Mouse (Mus musculus) heart, embryonic 14.5 days (tissue): ENCODE results near the gene Mapre3. TPM values are rescaled to one million over a fixed set of nuclear protein-coding genes. Genes with fewer than 3 reads are reported as not detected.

Experiments used
- ATAC-seq: fragments of 200-750 bp; cut with Nextera tagmentation; 2 replicates; pipeline ENCODE4 v1.8.0; 2017; ENCODE audit warnings: low read depth, moderate TSS enrichment; ENCODE audit not compliant: insufficient number of reproducible peaks, insufficient read depth, low FRiP score
- H3K27ac ChIP-seq, 2 experiments: fragments of 200-500 bp in 1 of 2; fragments of 300-500 bp in 1 of 2; sonication (generic) in 1 of 2; replicated peaks in 1 of 2; 2 replicates each; pipeline ENCODE4 v1.5.1; 2012 to 2014; ENCODE audit warnings: low read depth in 2 of 2, low read length in 2 of 2, control low read depth in 1 of 2, mild to moderate bottlenecking in 1 of 2, mixed read lengths in 1 of 2; ENCODE audit not compliant: control insufficient read depth in 1 of 2, insufficient read depth in 1 of 2
- H3K27me3 ChIP-seq: fragments of 300-500 bp; sonication (generic); 2 replicates; pipeline ENCODE4 v1.6.1; 2014; ENCODE audit warnings: mild to moderate bottlenecking, low read length, control low read depth; ENCODE audit not compliant: control insufficient read depth, insufficient read depth
- H3K36me3 ChIP-seq: fragments of 300-500 bp; sonication (generic); 2 replicates; pipeline ENCODE4 v1.6.1; 2014; ENCODE audit warnings: mild to moderate bottlenecking, control low read depth, low read length, mixed read lengths; ENCODE audit not compliant: control insufficient read depth, insufficient read depth
- H3K4me1 ChIP-seq, 2 experiments: fragments of 200-500 bp in 1 of 2; fragments of 300-500 bp in 1 of 2; sonication (generic) in 1 of 2; 2 replicates each; pipeline ENCODE4 v1.6.1; 2012 to 2014; ENCODE audit warnings: low read length in 2 of 2, control low read depth in 1 of 2, mixed read lengths in 1 of 2; ENCODE audit not compliant: control insufficient read depth in 2 of 2, insufficient read depth in 2 of 2
- H3K4me2 ChIP-seq: fragments of 300-500 bp; sonication (generic); 2 replicates; pipeline ENCODE4 v1.6.1; 2014; ENCODE audit warnings: mild to moderate bottlenecking, low read length
- H3K4me3 ChIP-seq, 2 experiments: fragments of 200-500 bp in 1 of 2; fragments of 300-500 bp in 1 of 2; sonication (generic) in 1 of 2; 2 replicates each; pipeline ENCODE4 v1.5.1; 2012 to 2014; ENCODE audit warnings: low read length in 2 of 2, mild to moderate bottlenecking in 2 of 2, control low read depth in 1 of 2, low read depth in 1 of 2, moderate library complexity in 1 of 2; ENCODE audit not compliant: control insufficient read depth in 1 of 2, insufficient read depth in 1 of 2
- H3K9ac ChIP-seq: fragments of 300-500 bp; sonication (generic); 2 replicates; pipeline ENCODE4 v1.6.1; 2014; ENCODE audit warnings: mild to moderate bottlenecking, low read length
- H3K9me3 ChIP-seq: fragments of 300-500 bp; sonication (generic); 2 replicates; pipeline ENCODE4 v1.6.1; 2016; ENCODE audit warnings: low read length, control low read depth; ENCODE audit not compliant: control insufficient read depth
- WGBS: fragments of 180-500 bp; shearing (Covaris S2); extraction: QIAGEN DNeasy Blood & Tissue Kit; methylation state at CpG from one replicate; pipeline ENCODE4 v1.1.7; 2014; 5-methylcytosine and 5-hydroxymethylcytosine counted together
- polyA plus RNA-seq: library from polyadenylated mRNA; unstranded; fragments of >200 nt; fragmentation: Nextera tagmentation; extraction: Ambion mirVana; gene quantifications from 2 replicates; pipeline ENCODE4 v1.2.1, GENCODE M21; 2014

The Mapre3 gene
- polyA plus RNA-seq, 1 experiment from 2014 or later: 18.4 TPM

DNA sequence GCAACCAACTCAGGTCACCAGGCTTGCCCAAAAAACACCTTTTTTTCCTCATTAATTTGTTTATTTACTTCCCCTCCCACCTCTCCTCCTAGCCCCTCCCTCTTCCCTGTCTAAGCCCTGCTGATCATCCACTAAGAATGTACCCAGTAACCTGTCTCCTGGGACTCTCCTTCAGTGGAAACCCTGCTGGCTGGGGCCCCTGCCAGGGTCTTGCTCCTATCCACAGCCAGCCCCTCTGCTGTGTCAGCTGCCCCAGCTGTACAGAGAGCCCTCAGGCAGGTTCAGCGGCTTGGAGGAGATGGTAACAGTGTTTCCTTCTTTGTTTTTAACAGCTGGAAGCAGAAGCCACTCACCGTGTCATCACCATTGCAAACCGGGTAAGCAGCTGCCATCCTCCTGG, 33.3 kb upstream of the Mapre3 start:
- Histone ChIP-seq H3K9me3 (no peaks in the 10 kb centered on the region), H3K27ac (no peak overlapping the region), H3K27me3 (no peaks in the 10 kb centered on the region), H3K4me3 (no peak overlapping the region), H3K4me1 (peaks cover 10 to 12% of the 10 kb centered on the region in 2 experiments), H3K4me2 (no peak overlapping the region), H3K9ac (peak overlapping the region; percentile 38; the same call in 1 of the 2 replicates), H3K36me3 (no peaks in the 10 kb centered on the region)
- 77% methylated on average over 3 of the region's 3 CpGs for WGBS
- no peak for ATAC-seq

DNA sequence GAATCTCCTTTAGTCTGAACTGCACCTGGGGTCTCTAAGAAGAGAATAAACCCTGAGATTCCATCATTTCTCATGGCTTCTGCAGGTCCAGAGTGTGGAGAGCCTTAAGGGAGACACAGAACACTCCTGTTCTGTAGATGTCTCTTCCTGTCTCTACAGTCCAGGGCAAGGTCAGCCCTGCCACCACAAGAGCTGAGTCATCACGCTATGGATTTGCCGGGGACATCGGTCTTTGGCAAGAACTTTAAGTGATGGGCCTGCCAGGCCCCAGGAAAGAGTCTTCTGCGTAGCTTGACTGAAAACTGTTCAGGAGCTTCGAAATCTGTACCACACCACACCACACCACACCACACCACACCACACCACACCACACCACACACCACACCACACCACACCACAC, 27.1 kb upstream of the Mapre3 start:
- ATAC-seq: no peak

DNA sequence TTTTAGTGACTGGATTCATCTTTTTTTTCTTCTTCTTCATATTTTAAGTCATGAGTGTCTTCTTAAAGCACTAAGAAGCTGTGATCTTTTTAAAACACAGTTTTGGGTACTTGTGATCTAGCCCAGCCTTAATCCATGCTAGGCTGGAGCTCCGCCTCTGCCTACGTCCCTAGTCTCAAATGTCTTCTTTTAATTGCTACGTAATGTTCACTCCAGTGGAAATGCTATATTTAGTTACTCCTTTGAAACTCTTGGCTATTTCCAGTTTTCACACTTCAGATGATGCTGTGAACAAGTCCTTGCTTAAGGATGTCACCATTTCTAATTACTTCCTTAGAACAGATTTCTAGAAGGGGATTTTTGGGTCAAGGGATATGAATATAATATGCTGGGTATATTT, 24.4 kb upstream of the Mapre3 start:
- no peak overlapping the region for H3K27ac ChIP-seq
- H3K27me3 ChIP-seq: no peaks in the 10 kb centered on the region; the same call in 1 of the 2 replicates
- no peaks in the 10 kb centered on the region for H3K9me3 ChIP-seq
- H3K4me3 ChIP-seq: no peak overlapping the region
- WGBS: 59% methylated on average over 3 of the region's 3 CpGs
- no peaks in the 10 kb centered on the region; a peak in 1 of 4 replicates for H3K4me1 ChIP-seq
- H3K36me3 ChIP-seq: no peaks in the 10 kb centered on the region
- no peak overlapping the region for H3K9ac ChIP-seq
- ATAC-seq: no peak
- H3K4me2 ChIP-seq: no peak overlapping the region

More for the DNA sequence above, 27.1 kb upstream of the Mapre3 start:
- Histone ChIP-seq H3K9me3 (no peaks in the 10 kb centered on the region), H3K27ac (no peak overlapping the region), H3K4me3 (no peak overlapping the region), H3K9ac (no peak overlapping the region), H3K4me1 (no peaks in the 10 kb centered on the region), H3K27me3 (no peaks in the 10 kb centered on the region; the same call in 1 of the 2 replicates), H3K36me3 (no peaks in the 10 kb centered on the region), H3K4me2 (no peak overlapping the region)
- WGBS: 81% methylated on average over 5 of the region's 5 CpGs

DNA sequence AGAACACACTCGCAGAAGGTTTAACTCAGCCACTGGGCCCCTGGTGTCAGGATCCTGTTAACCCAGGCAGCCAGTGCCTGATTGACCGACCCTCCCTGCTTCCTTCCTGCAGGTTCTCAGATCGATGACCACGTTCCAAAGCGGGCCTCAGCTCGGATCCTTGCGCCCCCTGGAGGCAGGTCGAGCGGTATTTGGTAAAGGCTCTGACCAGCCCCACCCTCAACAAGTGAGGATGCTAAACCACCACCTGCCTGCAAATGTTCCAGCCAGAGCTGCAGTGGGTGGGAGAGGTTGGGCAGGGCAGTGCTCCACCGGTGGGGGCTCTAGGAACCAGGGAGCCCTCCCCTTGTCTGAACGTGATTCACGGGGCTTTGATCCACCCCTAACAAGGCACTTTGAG, 18.3 kb upstream of the Mapre3 start:
- no peaks in the 10 kb centered on the region for H3K36me3 ChIP-seq
- no peak for ATAC-seq
- H3K27ac ChIP-seq: no peak overlapping the region
- 13% methylated on average over 12 of the region's 12 CpGs for WGBS
- H3K9me3 ChIP-seq: no peaks in the 10 kb centered on the region
- peaks cover 0 to 4% of the 10 kb centered on the region in 2 experiments; a peak in 1 of 4 replicates for H3K4me1 ChIP-seq
- no peak overlapping the region for H3K9ac ChIP-seq
- peaks cover 9% of the 10 kb centered on the region; the same call in 1 of the 2 replicates for H3K27me3 ChIP-seq
- H3K4me3 ChIP-seq: no peak overlapping the region
- peak overlapping the region; percentile 48 for H3K4me2 ChIP-seq

DNA sequence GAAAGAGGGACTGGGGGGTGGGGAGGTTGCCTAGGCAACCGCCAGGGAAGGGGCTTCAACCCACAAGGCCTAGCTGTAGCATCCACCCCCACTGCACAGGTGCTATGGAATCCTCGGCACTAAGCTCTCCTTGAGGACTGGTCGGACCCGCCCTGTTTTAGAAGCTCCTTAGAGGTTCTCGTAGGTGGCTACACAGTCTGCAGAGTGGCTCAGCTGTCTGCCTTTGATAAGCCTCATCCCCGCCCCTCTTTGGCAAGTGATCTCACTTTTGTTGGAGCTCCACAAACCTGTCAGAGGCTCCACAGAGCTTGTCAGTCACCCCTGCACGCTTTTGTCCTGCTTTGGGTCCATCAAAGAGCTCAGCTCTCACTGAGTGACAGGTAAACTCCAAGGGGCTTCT, 17.0 kb upstream of the Mapre3 start:
- H3K27me3 ChIP-seq: peaks cover 11% of the 10 kb centered on the region; the same call in 1 of the 2 replicates
- no peak overlapping the region for H3K27ac ChIP-seq
- no peaks in the 10 kb centered on the region for H3K36me3 ChIP-seq
- H3K4me2 ChIP-seq: no peak overlapping the region
- ATAC-seq: no peak
- H3K4me3 ChIP-seq: no peak overlapping the region
- no peak overlapping the region for H3K9ac ChIP-seq
- H3K4me1 ChIP-seq: peaks cover 0 to 4% of the 10 kb centered on the region in 2 experiments; a peak in 1 of 4 replicates
- 51% methylated on average over 7 of the region's 7 CpGs for WGBS
- no peaks in the 10 kb centered on the region for H3K9me3 ChIP-seq

DNA sequence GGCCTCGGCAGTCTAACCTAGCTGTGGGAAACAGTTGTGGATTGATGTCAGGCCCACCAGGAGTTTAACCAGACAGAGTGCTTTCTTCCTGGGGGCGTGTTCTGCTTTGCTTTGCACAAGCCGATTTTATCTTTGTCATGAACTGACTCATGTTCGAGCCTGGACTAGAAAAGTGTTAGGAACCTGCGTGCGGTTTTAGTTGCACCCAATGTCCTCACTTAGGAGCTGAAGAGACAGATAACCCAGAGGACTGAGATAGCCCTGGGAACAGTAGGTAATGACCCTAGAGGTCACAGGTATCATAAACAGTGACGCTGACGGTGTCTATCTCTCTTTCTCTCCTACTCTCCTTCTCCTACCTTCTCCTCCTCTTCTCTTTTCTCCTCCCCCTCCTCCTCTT, 16.5 kb upstream of the Mapre3 start:
- no peak overlapping the region for H3K9ac ChIP-seq
- H3K36me3 ChIP-seq: no peaks in the 10 kb centered on the region
- 48% methylated on average over 8 of the region's 8 CpGs for WGBS
- ATAC-seq: no peak
- H3K4me3 ChIP-seq: no peak overlapping the region
- peaks cover 12% of the 10 kb centered on the region; the same call in 1 of the 2 replicates for H3K27me3 ChIP-seq
- no peak overlapping the region for H3K4me2 ChIP-seq
- H3K9me3 ChIP-seq: no peaks in the 10 kb centered on the region
- no peak overlapping the region for H3K27ac ChIP-seq
- peaks cover 0 to 4% of the 10 kb centered on the region in 2 experiments; a peak in 1 of 4 replicates for H3K4me1 ChIP-seq

DNA sequence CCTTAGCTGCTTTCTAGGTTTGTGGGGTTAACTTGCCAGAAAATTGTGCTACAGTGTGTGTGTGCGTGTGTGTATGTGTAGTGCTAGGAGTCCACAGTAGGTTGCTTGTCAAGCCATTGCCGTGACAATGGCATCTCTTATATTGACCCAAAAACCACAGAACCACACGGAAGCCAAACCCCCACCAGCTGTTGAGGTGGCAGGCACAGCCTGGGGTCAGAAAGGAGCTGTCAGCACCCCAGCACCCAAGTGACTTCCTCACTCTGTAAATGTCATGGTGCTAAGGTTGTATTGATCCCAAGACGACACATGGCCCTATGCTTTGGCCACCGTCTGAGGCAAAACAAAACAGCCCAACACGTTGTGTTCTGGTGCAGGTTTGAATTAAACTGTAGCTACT, 15.5 kb upstream of the Mapre3 start:
- ATAC-seq: no peak
- 69% methylated on average over 6 of the region's 6 CpGs for WGBS

More for the DNA sequence above, 15.5 kb upstream of the Mapre3 start:
- Histone ChIP-seq H3K4me3 (no peak overlapping the region), H3K9me3 (no peaks in the 10 kb centered on the region), H3K4me1 (peaks cover 0 to 4% of the 10 kb centered on the region in 2 experiments; a peak in 1 of 4 replicates), H3K27ac (no peak overlapping the region), H3K9ac (no peak overlapping the region), H3K27me3 (peaks cover 12% of the 10 kb centered on the region; the same call in 1 of the 2 replicates), H3K36me3 (no peaks in the 10 kb centered on the region), H3K4me2 (no peak overlapping the region)
